Comparison of ENCODE assay signal across 8 mouse cellular contexts in the genomic region with DNA sequence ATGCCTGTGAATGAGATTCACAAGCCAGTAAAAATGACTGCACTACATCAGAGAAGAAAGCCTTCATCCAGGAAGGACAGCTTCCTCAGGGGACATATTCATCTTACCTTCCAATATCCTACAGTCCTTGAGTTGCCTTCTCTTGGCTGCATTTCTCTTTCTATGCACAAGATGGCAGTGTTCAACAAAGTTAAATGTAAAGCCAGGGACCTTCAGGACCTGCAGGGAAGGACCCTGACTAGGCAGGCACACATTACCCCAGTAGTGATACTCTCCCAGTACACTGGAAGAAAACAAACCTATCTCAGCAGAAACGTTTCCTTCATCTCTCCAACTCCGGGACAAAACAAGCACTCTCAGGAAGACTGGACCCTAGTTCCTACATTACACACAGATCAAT. TPM values are rescaled to one million over a fixed set of nuclear protein-coding genes. Genes with fewer than 3 reads are reported as not detected.
A peak's percentile ranks its signal among the peaks of the same experiment; 100 is the strongest.
DNase-seq lines count a peak whose midpoint lies in the region; ATAC-seq lines count a peak whose summit lies in the region.

No protein-coding gene starts in this region.

- DNase-seq in layer of hippocampus, adult 11-12 months (ENCODE audit: low spot score) = peak; percentile 77
- no peak for DNase-seq in layer of hippocampus, adult 8-10 months (ENCODE audit: low spot score in 2 of 2)
- peak; percentile 70 for DNase-seq in ES-CJ7 (ENCODE audit: low read depth, low spot score)
- peak; percentile 23 for DNase-seq in c-Kit-positive CD71-positive TER-119-negative erythroid progenitor cells, embryonic 14.5 days (ENCODE audit: low read depth)
- peak; percentile 42 to 56 for DNase-seq in kidney, postnatal 36 days
- no peak for DNase-seq in testis, postnatal 10 days (ENCODE audit: low spot score)

- peak; percentile 68 for ATAC-seq in granulocyte monocyte progenitor cell, adult 5-6 weeks (replicated peaks; ENCODE audit: poor library complexity, severe bottlenecking)
- peak; percentile 68; the same call in 1 of the 2 replicates for ATAC-seq in monocyte, adult 5-6 weeks (replicated peaks; ENCODE audit: insufficient number of reproducible peaks, low FRiP score, low TSS enrichment, poor library complexity, severe bottlenecking)

RNA-seq across cellular contexts. Expression of a gene that starts 38.4 kb away (rescaled TPM):
- 100 to 1,000 TPM in 1 of 4 experiments, 10 to 100 TPM in 3; 84.4 to 103 (median 92.3) TPM for total RNA-seq in layer of hippocampus, adult 8-10 months (2022)
- total RNA-seq in granulocyte monocyte progenitor cell, adult 5-6 weeks (2014; fragmentation: Nextera tagmentation) = 18.9 and 26.1 TPM in 2 replicates
- total RNA-seq in granulocyte monocyte progenitor cell, adult 5-6 weeks (2017) = 40.7 and 44.8 TPM in 2 replicates
- 165 to 238 TPM (median 228 TPM) in 3 replicates for total RNA-seq in monocyte, adult 5-6 weeks (2017)

Comparison
In these comparisons a context has a peak if more than half of its experiments do, and no peak if none do; other contexts are left out.
1. DNase-seq: peak in layer of hippocampus, adult 11-12 months (single experiment), ES-CJ7 (single experiment), c-Kit-positive CD71-positive TER-119-negative erythroid progenitor cells, embryonic 14.5 days (single experiment) and kidney, postnatal 36 days (2 of 2); none in layer of hippocampus, adult 8-10 months (0 of 2) and testis, postnatal 10 days (single experiment).